Mouse (Mus musculus) heart, embryonic 12.5 days (tissue): ENCODE data around the gene Grin2a. TPM values are rescaled to one million over a fixed set of nuclear protein-coding genes. Genes with fewer than 3 reads are reported as not detected.

Experiments
- ATAC-seq: fragments of 200-750 bp; cut with Nextera tagmentation; 2 replicates; pipeline ENCODE4 v1.8.0; 2017; ENCODE audit warnings: moderate TSS enrichment, moderate library complexity; ENCODE audit not compliant: insufficient number of reproducible peaks, low FRiP score
- H3K27ac ChIP-seq: fragments of 300-500 bp; sonication (generic); 2 replicates; pipeline ENCODE4 v1.5.1; 2016; ENCODE audit warnings: mild to moderate bottlenecking, moderate library complexity; ENCODE audit not compliant: poor library complexity, severe bottlenecking
- H3K27me3 ChIP-seq: fragments of 300-500 bp; sonication (generic); replicated peaks from 2 replicates; pipeline ENCODE4 v1.6.1; 2016; ENCODE audit warnings: mild to moderate bottlenecking, moderate library complexity
- H3K36me3 ChIP-seq: fragments of 300-500 bp; sonication (generic); 2 replicates; pipeline ENCODE4 v1.6.1; 2016; ENCODE audit warnings: mild to moderate bottlenecking, moderate library complexity
- H3K4me1 ChIP-seq: fragments of 300-500 bp; sonication (generic); replicated peaks from 2 replicates; pipeline ENCODE4 v1.6.1; 2016; ENCODE audit warnings: mild to moderate bottlenecking
- H3K4me2 ChIP-seq: fragments of 300-500 bp; sonication (generic); 2 replicates; pipeline ENCODE4 v1.6.1; 2016; ENCODE audit warnings: mild to moderate bottlenecking, moderate library complexity
- H3K4me3 ChIP-seq: fragments of 300-500 bp; sonication (generic); 2 replicates; pipeline ENCODE4 v1.5.1; 2016; ENCODE audit warnings: mild to moderate bottlenecking
- H3K9ac ChIP-seq: fragments of 300-500 bp; sonication (generic); 2 replicates; pipeline ENCODE4 v1.6.1; 2016; ENCODE audit warnings: mild to moderate bottlenecking, moderate library complexity
- H3K9me3 ChIP-seq: fragments of 300-500 bp; sonication (generic); replicated peaks from 2 replicates; pipeline ENCODE4 v1.6.1; 2016; ENCODE audit warnings: mild to moderate bottlenecking, moderate library complexity
- WGBS: fragments of 180-500 bp; shearing (Covaris S2); methylation state at CpG from one replicate; pipeline ENCODE4 v1.1.7; 2016; 5-methylcytosine and 5-hydroxymethylcytosine counted together
- polyA plus RNA-seq: library from polyadenylated mRNA; unstranded; fragments of >200 nt; fragmentation: Nextera tagmentation; extraction: Ambion mirVana; gene quantifications from 2 replicates; pipeline ENCODE4 v1.2.1, GENCODE M21; 2016

Gene Grin2a
- polyA plus RNA-seq, 1 experiment from 2014 or later: 0.98 TPM

GRCm38 (mm10) chr16:9857758-9858157 lies 137.6 kb downstream of the Grin2a start:
- H3K4me1 ChIP-seq: no peaks in the 10 kb centered on the region
- no peak overlapping the region for H3K9ac ChIP-seq
- no peak overlapping the region for H3K27ac ChIP-seq
- no peaks in the 10 kb centered on the region for H3K36me3 ChIP-seq
- no peak overlapping the region for H3K4me3 ChIP-seq
- 0 out of 2 replicates have a peak, but pooled peaks cover 3% of the 10 kb centered on the region for H3K9me3 ChIP-seq
- no peak overlapping the region for H3K4me2 ChIP-seq
- no peaks in the 10 kb centered on the region for H3K27me3 ChIP-seq
- ATAC-seq: no peak
- WGBS: 56% methylated on average over 2 of the region's 2 CpGs

DNA sequence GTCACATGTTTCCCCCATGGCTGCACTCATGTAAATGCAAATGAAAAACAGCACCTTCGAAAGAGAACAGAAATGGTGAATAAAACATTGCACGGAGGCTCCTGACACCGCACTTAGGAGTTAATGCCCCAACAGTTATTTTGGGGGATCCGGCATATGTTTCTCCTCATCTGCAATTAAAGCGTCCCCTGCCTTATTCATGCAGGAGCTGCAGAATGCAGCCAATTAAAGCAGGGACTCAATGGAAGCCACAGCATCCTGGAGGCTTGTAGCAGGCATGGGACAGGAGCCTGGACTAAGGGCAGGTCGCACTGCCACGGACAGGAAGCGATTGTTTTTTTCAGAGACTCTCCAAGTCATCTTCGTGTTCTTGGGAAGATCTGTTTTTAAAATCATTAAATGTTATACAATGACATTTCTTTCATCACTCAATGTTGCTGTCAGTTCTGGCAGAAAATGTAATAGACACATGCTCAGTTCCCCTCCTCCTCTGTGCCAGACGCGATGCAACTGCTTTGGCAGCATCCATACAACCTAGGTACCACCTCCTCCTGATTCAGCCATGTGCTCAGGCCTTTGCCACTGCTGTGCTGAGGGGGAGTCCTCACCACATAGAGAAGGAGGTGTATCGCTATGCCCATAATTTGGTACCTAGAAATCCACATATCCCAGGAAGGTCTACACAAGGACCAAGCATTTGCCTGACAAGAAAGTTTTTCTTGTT lies 143.9 kb downstream of the Grin2a start:
- Histone ChIP-seq H3K4me3 (no peak overlapping the region), H3K4me1 (no peaks in the 10 kb centered on the region), H3K27me3 (no peaks in the 10 kb centered on the region), H3K9me3 (0 out of 2 replicates have a peak, but pooled peaks cover 10% of the 10 kb centered on the region), H3K4me2 (no peak overlapping the region), H3K9ac (no peak overlapping the region), H3K36me3 (no peaks in the 10 kb centered on the region), H3K27ac (no peak overlapping the region)
- ATAC-seq: no peak
- 80% methylated on average over 12 of the region's 12 CpGs for WGBS

DNA sequence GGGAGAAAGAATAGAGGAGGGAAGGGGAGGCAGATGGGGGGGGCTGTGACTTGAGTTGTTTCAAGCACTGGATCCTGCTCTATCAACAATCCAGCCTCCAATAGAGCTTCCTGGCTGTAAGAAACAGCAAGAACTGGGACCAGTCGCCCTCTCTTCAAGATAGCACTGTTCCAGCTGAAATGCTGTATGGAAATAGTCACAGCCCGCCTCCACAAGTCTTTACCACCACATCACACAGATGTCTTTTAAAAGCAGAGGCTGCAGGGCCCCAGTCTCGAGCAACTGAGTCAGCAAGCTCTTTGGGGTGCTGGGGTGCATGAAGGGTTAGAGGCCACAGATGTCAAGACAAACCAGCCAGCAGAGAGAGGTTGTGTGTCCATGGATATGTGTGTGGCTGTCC lies 153.9 kb downstream of the Grin2a start:
- Histone ChIP-seq H3K4me1 (no peaks in the 10 kb centered on the region), H3K4me3 (no peak overlapping the region), H3K4me2 (no peak overlapping the region), H3K36me3 (no peaks in the 10 kb centered on the region), H3K27me3 (no peaks in the 10 kb centered on the region), H3K9me3 (no peaks in the 10 kb centered on the region), H3K9ac (no peak overlapping the region), H3K27ac (no peak overlapping the region)
- ATAC-seq: no peak
- WGBS: 38% methylated on average over 3 of the region's 3 CpGs

- no peak overlapping the region for H3K4me3 ChIP-seq
- no peak for ATAC-seq
- H3K27ac ChIP-seq: no peak overlapping the region
- H3K36me3 ChIP-seq: no peaks in the 10 kb centered on the region
- H3K9ac ChIP-seq: no peak overlapping the region
- H3K9me3 ChIP-seq: no peaks in the 10 kb centered on the region
- no peaks in the 10 kb centered on the region for H3K4me1 ChIP-seq
- WGBS: 35% methylated on average over 8 of the region's 8 CpGs
- H3K27me3 ChIP-seq: no peaks in the 10 kb centered on the region
- H3K4me2 ChIP-seq: no peak overlapping the region
Observed at GRCm38 (mm10) chr16:9836542-9836941, 158.8 kb downstream of the Grin2a start.

- Histone ChIP-seq H3K4me2 (no peak overlapping the region), H3K9me3 (no peaks in the 10 kb centered on the region), H3K4me1 (no peaks in the 10 kb centered on the region), H3K36me3 (no peaks in the 10 kb centered on the region), H3K27me3 (no peaks in the 10 kb centered on the region), H3K4me3 (no peak overlapping the region), H3K9ac (no peak overlapping the region), H3K27ac (no peak overlapping the region)
- ATAC-seq: no peak
- 72% methylated on average over 2 of the region's 2 CpGs for WGBS
Observed at GRCm38 (mm10) chr16:9834236-9834635, 161.1 kb downstream of the Grin2a start.

DNA sequence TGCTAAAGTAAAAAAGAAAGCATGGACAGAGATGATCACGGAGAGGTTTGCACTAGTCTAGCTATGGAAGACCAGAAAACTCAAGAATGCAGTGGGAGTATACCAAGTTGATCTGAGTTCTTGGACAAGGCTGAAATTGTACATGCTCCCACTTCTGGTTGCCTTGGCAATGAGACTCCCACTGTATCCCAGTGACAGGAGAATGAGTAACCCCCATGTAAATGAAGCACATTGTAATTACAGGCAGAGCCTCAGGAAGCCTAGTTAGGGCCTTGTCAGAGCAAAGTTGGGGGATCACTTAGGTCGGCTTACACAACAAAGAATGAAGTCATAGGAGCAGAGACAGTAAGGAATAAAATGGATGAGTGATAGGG lies 170.3 kb downstream of the Grin2a start:
- Histone ChIP-seq H3K4me3 (no peak overlapping the region), H3K4me2 (no peak overlapping the region), H3K9me3 (no peaks in the 10 kb centered on the region), H3K9ac (no peak overlapping the region), H3K36me3 (no peaks in the 10 kb centered on the region), H3K27me3 (no peaks in the 10 kb centered on the region), H3K27ac (no peak overlapping the region), H3K4me1 (no peaks in the 10 kb centered on the region)
- ATAC-seq: no peak
- WGBS: 68% methylated on average over 2 of the region's 2 CpGs

GRCm38 (mm10) chr16:9824436-9825109 lies 170.8 kb downstream of the Grin2a start:
- Histone ChIP-seq H3K4me2 (no peak overlapping the region), H3K27ac (no peak overlapping the region), H3K36me3 (no peaks in the 10 kb centered on the region), H3K27me3 (no peaks in the 10 kb centered on the region), H3K9me3 (no peaks in the 10 kb centered on the region), H3K9ac (no peak overlapping the region), H3K4me3 (no peak overlapping the region), H3K4me1 (no peaks in the 10 kb centered on the region)
- WGBS: 80% methylated on average over 4 of the region's 4 CpGs
- ATAC-seq: no peak

DNA sequence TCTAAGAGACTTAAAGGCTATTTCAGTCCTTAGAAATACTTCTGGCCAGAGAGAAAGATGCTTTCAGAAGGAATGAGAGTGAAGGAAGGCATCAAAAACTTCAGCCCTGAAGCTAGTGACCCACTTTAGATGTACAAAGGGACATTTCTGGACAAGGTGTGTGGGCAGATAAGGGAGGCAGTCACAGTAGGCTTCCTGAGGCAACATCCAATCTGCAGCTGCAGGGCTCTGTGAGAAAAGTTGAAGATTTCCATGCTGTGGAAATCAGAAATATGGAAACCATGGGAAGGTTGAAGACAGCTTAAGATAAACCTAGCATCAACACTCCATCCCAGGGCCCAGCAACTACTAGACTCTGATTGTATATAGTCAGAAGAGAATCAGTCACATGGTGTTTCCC lies 171.7 kb downstream of the Grin2a start:
- Histone ChIP-seq H3K27me3 (no peaks in the 10 kb centered on the region), H3K27ac (no peak overlapping the region), H3K4me2 (no peak overlapping the region), H3K36me3 (no peaks in the 10 kb centered on the region), H3K9ac (no peak overlapping the region), H3K4me1 (no peaks in the 10 kb centered on the region), H3K9me3 (no peaks in the 10 kb centered on the region), H3K4me3 (no peak overlapping the region)
- no peak for ATAC-seq

DNA sequence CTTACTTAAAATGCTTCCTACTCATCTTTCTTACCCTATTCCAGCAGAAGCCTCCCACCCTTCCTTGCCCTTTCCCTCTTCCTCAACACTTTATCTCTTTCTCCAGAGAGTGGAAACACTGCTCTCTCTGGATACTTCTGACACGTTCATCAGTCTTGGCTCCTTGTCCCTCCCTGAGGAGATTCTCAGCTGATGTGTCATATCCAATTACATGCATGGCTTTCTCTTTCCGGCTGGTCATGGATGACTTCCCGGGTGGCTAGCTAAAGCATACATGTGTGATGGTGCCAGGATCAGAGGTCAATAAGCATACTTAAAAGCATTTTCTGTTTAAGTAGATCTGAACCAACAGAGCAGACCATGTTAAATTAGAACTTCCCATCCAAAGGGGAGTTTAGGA lies 175.9 kb downstream of the Grin2a start:
- H3K27ac ChIP-seq: no peak overlapping the region
- H3K27me3 ChIP-seq: no peaks in the 10 kb centered on the region
- H3K36me3 ChIP-seq: no peaks in the 10 kb centered on the region
- H3K4me1 ChIP-seq: no peaks in the 10 kb centered on the region
- WGBS: 61% methylated on average over 3 of the region's 3 CpGs
- no peak overlapping the region for H3K9ac ChIP-seq
- no peak overlapping the region for H3K4me3 ChIP-seq
- no peaks in the 10 kb centered on the region for H3K9me3 ChIP-seq
- H3K4me2 ChIP-seq: no peak overlapping the region
- no peak for ATAC-seq

- no peak for ATAC-seq
- Histone ChIP-seq H3K9me3 (no peaks in the 10 kb centered on the region), H3K27me3 (no peaks in the 10 kb centered on the region)
Observed at GRCm38 (mm10) chr16:9801338-9801737, 194.0 kb downstream of the Grin2a start.

GRCm38 (mm10) chr16:9800221-9800620 lies 195.1 kb downstream of the Grin2a start:
- 0 out of 2 replicates have a peak, but pooled peaks cover 3% of the 10 kb centered on the region for H3K4me1 ChIP-seq
- 30% methylated on average over 1 of the region's 1 CpGs for WGBS
- H3K4me3 ChIP-seq: no peak overlapping the region
- no peaks in the 10 kb centered on the region for H3K9me3 ChIP-seq
- H3K27me3 ChIP-seq: no peaks in the 10 kb centered on the region
- H3K36me3 ChIP-seq: no peaks in the 10 kb centered on the region
- H3K27ac ChIP-seq: no peak overlapping the region
- H3K9ac ChIP-seq: no peak overlapping the region
- peak; percentile 29; the same call in 1 of the 2 replicates for ATAC-seq
- H3K4me2 ChIP-seq: no peak overlapping the region

More at GRCm38 (mm10) chr16:9801338-9801737, 194.0 kb downstream of the Grin2a start:
- Histone ChIP-seq H3K36me3 (no peaks in the 10 kb centered on the region), H3K4me2 (no peak overlapping the region), H3K27ac (no peak overlapping the region), H3K4me1 (0 out of 2 replicates have a peak, but pooled peaks cover 3% of the 10 kb centered on the region), H3K9ac (no peak overlapping the region), H3K4me3 (no peak overlapping the region)
- 69% methylated on average over 8 of the region's 8 CpGs for WGBS
